Mouse (Mus musculus): ENCODE results near the gene Ptgds.

Ptgds gene

DNA sequence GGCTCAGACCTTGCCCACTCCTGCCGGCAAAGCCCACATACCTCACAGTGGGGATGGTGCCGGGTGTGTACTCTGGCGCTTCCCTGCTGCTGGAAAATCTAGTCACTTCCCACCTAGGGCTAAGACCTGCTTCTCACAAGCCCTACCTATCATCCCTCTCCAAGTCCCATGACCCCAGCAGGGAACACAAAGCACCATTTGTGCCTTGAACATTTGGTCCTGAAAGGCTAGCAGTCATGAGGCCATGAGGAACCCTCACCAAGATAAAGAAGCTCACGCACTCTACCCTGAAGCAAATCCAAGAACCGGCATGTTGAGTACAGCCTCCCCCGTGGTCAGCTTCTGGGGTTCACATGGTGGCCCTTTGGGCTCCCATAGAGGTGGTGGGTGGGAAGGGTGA lies at the start of gene Ptgds:
Gene Ptgds (minus strand): TSS at position 78 of the 400 bp plus-strand sequence.
- DNase-seq (ENCODE audit: low read depth, low spot score) = no peak

- DNase-seq (ENCODE audit: low read depth, low spot score) = no peak
Measured at GRCm38 (mm10) chr2:25509912-25510311, 40.1 kb upstream of the Ptgds start.

- DNase-seq (ENCODE audit: low read depth, low spot score) = peak; percentile 47
Measured at GRCm38 (mm10) chr2:25506964-25507363, 37.1 kb upstream of the Ptgds start.

DNA sequence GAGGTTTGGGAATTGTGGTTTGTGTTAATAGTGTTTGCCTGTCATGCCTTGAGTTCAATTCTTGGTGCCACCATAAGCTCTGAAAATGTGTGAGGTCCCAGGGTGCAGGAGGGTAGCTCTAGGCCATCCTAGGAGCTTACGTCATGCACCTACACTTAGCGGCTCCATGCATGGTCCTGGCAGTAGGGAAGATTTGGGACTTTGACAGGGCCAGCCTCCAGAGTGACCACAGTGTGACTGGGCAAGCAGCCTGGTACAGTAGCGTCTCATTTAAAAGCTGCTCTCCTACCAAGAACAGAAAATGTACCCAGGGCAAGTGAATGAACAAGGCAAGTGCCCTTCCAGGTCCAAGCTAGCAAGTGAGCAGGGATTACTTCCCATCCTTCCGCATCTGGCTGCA lies 36.0 kb upstream of the Ptgds start:
- no peak for DNase-seq (ENCODE audit: low read depth, low spot score)

DNA sequence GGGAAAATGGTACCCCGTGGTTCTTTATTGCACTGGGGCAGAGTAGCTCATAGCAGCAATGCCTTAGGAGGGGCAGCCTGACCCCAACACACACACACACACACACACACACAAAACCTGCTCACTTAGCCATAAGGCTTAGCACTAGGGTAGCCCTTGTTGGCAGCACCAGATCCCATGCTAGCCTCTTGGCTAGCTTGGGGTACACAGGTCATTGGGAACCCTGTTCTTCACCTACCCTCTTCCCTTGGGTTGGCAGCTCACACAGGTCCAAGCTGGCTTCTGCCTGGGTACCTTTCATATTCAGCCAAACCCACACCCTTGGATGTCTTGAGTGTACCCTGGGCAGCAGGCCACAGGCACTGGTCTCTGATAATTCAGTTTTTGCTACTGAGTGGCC lies 35.2 kb upstream of the Ptgds start:
- DNase-seq (ENCODE audit: low read depth, low spot score) = no peak

DNA sequence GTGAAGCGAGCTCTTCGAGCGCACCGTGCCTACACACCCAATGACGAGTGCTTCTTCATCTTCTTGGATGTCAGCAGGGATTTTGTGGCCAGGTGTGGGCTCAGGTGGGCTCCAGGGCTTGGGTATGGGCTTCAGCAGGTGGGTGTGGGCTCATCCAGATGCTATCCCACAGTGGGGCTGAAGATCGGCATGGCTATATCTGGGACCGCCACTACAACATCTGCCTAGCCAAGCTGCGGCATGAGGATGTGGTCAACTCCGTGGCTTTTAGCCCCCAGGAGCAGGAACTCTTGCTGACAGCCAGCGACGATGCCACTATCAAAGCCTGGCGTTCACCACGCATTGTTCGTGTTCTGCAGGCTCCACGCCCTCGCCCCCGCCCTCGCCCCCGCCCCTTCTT lies 34.7 kb upstream of the Ptgds start:
- no peak for DNase-seq (ENCODE audit: low read depth, low spot score)

DNA sequence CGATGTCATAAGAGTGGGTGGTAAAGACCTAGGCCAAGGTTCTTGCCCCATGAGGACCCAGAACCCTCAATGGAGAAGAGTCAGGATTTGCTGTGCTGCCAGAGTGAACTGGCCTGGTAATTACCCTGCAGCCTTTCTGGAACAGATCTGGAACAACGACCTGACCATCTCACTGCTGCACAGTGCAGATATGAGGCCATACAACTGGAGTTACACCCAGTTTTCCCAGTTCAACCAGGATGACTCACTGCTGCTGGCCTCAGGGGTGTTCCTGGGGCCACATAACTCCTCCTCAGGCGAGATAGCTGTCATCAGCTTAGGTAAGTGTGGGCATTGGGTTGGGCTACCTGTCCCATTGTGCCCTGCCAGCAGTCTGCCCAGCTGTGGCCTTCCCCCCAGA lies 32.9 kb upstream of the Ptgds start:
- DNase-seq (ENCODE audit: low read depth, low spot score) = no peak

GRCm38 (mm10) chr2:25501593-25502486 lies 32.0 kb upstream of the Ptgds start, which contains the start of gene C8g:
C8g (minus strand) TSS chr2:25501719.
- peak; percentile 21 for DNase-seq (ENCODE audit: low read depth, low spot score)

DNA sequence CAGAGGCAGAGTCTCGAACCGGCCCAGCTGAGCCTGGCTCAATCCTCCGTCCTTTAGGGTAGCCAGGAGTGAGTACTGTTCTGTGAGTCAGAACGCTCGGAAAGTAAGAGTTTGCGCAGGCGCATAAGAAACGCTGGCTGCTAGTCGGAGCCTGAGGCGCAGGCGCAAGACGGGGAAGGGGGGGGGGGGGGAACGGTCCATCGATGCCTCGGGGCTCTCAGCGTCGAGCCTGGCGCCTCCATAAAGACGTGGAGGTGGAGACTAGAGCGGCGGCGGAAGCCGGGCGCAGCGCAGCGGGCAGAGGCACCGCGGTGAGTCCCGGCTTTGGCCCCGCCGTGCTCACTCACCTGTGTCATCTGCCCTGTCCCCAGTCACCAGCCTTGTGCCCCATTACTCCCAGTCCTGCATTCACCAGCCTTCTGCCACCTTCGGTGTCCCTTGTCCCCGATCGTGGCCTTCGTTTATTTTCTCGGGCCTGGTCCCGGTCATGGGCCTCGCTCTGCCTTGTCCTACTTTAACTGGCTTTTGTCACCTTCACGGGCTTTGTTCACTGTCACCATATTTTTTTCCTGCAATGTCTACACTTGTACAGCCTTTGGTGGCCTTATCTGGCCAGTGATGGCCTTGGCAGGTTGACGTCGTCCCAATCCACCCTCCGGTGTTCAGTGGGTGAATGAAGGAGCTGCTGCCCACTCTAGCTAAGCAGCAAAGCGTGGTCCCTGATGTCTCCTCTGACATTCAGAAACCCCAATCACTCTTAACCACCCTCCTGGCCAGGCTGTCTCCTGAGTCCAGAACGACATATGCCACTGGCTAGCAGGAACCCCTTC lies 30.9 kb upstream of the Ptgds start, which contains the start of gene Fbxw5:
Gene Fbxw5 (plus strand): TSS at position 175 of the 830 bp plus-strand sequence.
- peak; percentile 97 for DNase-seq (ENCODE audit: low read depth, low spot score)

DNA sequence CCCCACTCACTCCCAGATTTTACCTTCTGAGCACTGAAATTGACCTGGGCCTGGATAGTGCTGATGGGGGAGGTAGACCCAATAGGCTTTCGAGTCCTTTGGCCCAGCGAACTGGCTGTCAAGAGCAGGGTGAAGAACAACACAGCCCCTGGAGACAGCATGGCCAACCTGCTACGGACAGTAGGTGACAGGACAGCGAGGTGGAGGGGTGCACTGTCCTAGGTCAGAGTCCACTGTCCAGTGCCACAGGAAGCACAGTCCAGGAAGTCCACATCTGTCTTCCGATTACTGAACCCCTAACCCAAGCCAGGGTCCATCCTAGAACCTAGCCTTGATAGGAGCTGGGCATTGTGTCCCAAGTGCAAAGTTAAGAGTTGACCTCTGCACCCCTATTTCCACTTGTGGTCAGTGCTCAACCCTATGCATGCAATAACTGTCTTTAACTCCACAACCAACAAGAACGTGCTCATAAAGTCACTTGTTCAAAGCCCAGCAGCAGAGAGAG lies 30.3 kb upstream of the Ptgds start:
- no peak for DNase-seq (ENCODE audit: low read depth, low spot score)

DNA sequence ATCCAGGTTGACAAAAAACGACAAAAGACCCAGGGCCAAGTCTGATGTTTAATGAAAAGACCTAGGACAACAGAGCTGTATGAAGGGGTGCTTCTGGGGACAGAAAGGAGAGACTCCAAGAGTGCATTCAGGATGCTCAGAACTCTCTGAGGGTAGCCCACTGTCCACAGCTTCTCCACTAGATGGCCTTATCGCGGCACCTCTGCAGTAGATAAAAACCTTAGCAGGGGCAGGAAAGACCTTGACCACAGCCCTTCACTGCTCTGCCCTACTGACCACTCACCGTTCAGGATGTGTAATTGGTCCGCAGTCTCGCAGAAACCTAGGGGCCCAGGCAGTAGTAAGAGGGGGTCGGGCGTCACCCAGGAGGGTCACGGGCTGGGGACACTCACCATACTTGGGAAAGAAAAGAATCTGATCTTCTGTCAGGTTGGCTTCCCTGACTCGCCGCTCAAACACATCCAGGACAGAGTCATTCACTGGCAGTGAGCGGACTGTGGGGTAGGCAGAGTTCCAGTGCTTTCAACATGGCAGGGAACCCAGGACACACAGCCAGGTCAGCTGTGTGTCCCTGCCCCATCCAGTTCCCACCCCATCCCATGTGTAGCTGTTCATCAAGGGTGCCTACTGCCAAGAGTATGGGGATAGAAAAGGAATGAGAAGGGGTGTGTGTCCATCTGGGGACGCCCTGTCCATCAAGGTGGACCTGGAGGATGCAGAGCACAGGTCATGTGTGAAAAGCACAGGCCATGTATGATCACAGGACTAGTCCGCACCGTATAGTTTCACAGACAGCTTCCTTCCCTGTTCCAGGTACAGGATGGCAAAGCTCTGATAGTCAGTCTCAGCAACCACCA lies 29.0 kb upstream of the Ptgds start:
- no peak for DNase-seq (ENCODE audit: low read depth, low spot score)

GRCm38 (mm10) chr2:25497846-25498575 lies 28.2 kb upstream of the Ptgds start:
- no peak for DNase-seq (ENCODE audit: low read depth, low spot score)

GRCm38 (mm10) chr2:25496462-25496861 lies 26.6 kb upstream of the Ptgds start:
- DNase-seq (ENCODE audit: low read depth, low spot score) = peak; percentile 52

GRCm38 (mm10) chr2:25493476-25493961 lies 23.7 kb upstream of the Ptgds start, which contains the start of gene Lcn12:
Lcn12 (minus strand) TSS chr2:25493911.
- DNase-seq (ENCODE audit: low read depth, low spot score) = no peak

DNA sequence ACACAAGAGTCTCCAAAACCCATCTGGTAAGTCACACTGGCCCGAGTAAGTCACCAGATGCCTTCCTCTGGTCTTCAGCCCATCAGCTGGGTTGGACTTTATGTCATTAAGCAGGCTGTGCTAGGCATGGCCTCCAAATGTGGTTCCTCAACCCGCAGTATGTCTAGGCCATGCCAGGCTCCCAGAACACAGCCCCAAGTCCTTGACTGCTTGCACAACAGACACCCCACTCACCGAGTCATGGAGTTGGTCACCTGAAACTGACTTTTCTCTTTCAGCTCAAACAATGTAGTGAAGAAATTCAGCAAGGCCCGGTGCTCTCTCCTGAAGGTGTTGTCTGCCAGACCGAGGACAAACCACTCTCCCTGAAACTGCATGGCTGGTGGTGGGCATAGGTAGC lies 23.1 kb upstream of the Ptgds start:
- DNase-seq (ENCODE audit: low read depth, low spot score) = no peak

GRCm38 (mm10) chr2:25488671-25489068 lies 18.8 kb upstream of the Ptgds start:
- DNase-seq (ENCODE audit: low read depth, low spot score) = no peak

- no peak for DNase-seq (ENCODE audit: low read depth, low spot score)
Measured at GRCm38 (mm10) chr2:25487965-25488670, 18.3 kb upstream of the Ptgds start.

- no peak for DNase-seq (ENCODE audit: low read depth, low spot score)
Measured at GRCm38 (mm10) chr2:25484901-25485647, 15.2 kb upstream of the Ptgds start.

- peak; percentile 81 for DNase-seq (ENCODE audit: low read depth, low spot score)
Measured at GRCm38 (mm10) chr2:25482969-25483368, 13.1 kb upstream of the Ptgds start.
